Mouse (Mus musculus) R1 (cell line): ENCODE data around the gene Tbkbp1.

Source experiments
- DNase-seq: peaks from one replicate; pipeline ENCODE4 v3.0.0-alpha.2; 2018; ENCODE audit warnings: low read depth, low spot score

Gene Tbkbp1

GRCm38 (mm10) chr11:97127470-97128223, 23.6 kb downstream of the Tbkbp1 start:
- peak; percentile 49 for DNase-seq

- DNase-seq: peak; percentile 58
Observed at GRCm38 (mm10) chr11:97126645-97127468, 24.4 kb downstream of the Tbkbp1 start.

- no peak for DNase-seq
Observed at GRCm38 (mm10) chr11:97124266-97125036, 26.8 kb downstream of the Tbkbp1 start.

GRCm38 (mm10) chr11:97123282-97123890, 27.9 kb downstream of the Tbkbp1 start:
- peak; percentile 75 for DNase-seq

GRCm38 (mm10) chr11:97120641-97121040, 30.7 kb downstream of the Tbkbp1 start:
- DNase-seq: no peak

- no peak for DNase-seq
Observed at GRCm38 (mm10) chr11:97120221-97120620, 31.1 kb downstream of the Tbkbp1 start.

- DNase-seq: no peak
Observed at GRCm38 (mm10) chr11:97115797-97116196, 35.5 kb downstream of the Tbkbp1 start.

GRCm38 (mm10) chr11:97114671-97115601, 36.4 kb downstream of the Tbkbp1 start, which contains the start of gene Tbx21:
TSS of gene Tbx21 (minus strand) at chr11:97115331.
- DNase-seq: peak; percentile 79

- peak; percentile 48 for DNase-seq
Observed at GRCm38 (mm10) chr11:97112519-97113125, 38.7 kb downstream of the Tbkbp1 start.

- DNase-seq: no peak
Observed at GRCm38 (mm10) chr11:97108976-97109375, 42.3 kb downstream of the Tbkbp1 start.

GRCm38 (mm10) chr11:97104091-97104483, 47.2 kb downstream of the Tbkbp1 start:
- no peak for DNase-seq

GRCm38 (mm10) chr11:97103163-97104090, 47.9 kb downstream of the Tbkbp1 start:
- DNase-seq: no peak

GRCm38 (mm10) chr11:97101722-97102121, 49.6 kb downstream of the Tbkbp1 start:
- DNase-seq: peak; percentile 74

GRCm38 (mm10) chr11:97098791-97099190, 52.5 kb downstream of the Tbkbp1 start:
- DNase-seq: no peak

- DNase-seq: no peak
Observed at GRCm38 (mm10) chr11:97094600-97094999, 56.7 kb downstream of the Tbkbp1 start.

GRCm38 (mm10) chr11:97086365-97086764, 64.9 kb downstream of the Tbkbp1 start:
- peak; percentile 32 for DNase-seq
